Mouse (Mus musculus) neural tube, embryonic 11.5 days (tissue): Measurements from ENCODE around the gene Ehbp1. TPM values are rescaled to one million over a fixed set of nuclear protein-coding genes. Genes with fewer than 3 reads are reported as not detected.

Experiments
- ATAC-seq: fragments of 200-750 bp; cut with Nextera tagmentation; 2 replicates; pipeline ENCODE4 v1.8.0; 2017; ENCODE audit warnings: moderate number of reproducible peaks, mild to moderate bottlenecking, moderate TSS enrichment, moderate library complexity; ENCODE audit not compliant: insufficient read depth, low FRiP score, low TSS enrichment
- DNase-seq: peaks from one replicate; pipeline ENCODE4 v3.0.0-alpha.2; 2015; ENCODE audit warnings: low spot score
- H3K27ac ChIP-seq: fragments of 300-500 bp; sonication (generic); 2 replicates; pipeline ENCODE4 v1.5.1; 2014; ENCODE audit warnings: low read depth, mild to moderate bottlenecking, low read length
- H3K27me3 ChIP-seq: fragments of 300-500 bp; sonication (generic); 2 replicates; pipeline ENCODE4 v1.6.1; 2014; ENCODE audit warnings: mild to moderate bottlenecking, low read length, mixed read lengths; ENCODE audit not compliant: control insufficient read depth, insufficient read depth
- H3K36me3 ChIP-seq: fragments of 300-500 bp; sonication (generic); 2 replicates; pipeline ENCODE4 v1.6.1; 2014; ENCODE audit warnings: mild to moderate bottlenecking, low read length, moderate library complexity, mixed read lengths; ENCODE audit not compliant: control insufficient read depth, insufficient read depth
- H3K4me1 ChIP-seq: fragments of 300-500 bp; sonication (generic); 2 replicates; pipeline ENCODE4 v1.6.1; 2014; ENCODE audit warnings: low read length, mixed read lengths; ENCODE audit not compliant: control insufficient read depth, insufficient read depth
- H3K4me2 ChIP-seq: fragments of 300-500 bp; sonication (generic); 2 replicates; pipeline ENCODE4 v1.6.1; 2014; ENCODE audit warnings: low read depth, mild to moderate bottlenecking, moderate library complexity
- H3K4me3 ChIP-seq: fragments of 300-500 bp; sonication (generic); 2 replicates; pipeline ENCODE4 v1.5.1; 2014; ENCODE audit warnings: low read depth, low read length
- H3K9ac ChIP-seq: fragments of 300-500 bp; sonication (generic); 2 replicates; pipeline ENCODE4 v1.6.1; 2014; ENCODE audit warnings: mild to moderate bottlenecking, low read length
- H3K9me3 ChIP-seq: fragments of 300-500 bp; sonication (generic); 2 replicates; pipeline ENCODE4 v1.6.1; 2016; ENCODE audit warnings: low read length; ENCODE audit not compliant: control insufficient read depth
- WGBS: fragments of 180-500 bp; shearing (Covaris S2); extraction: QIAGEN DNeasy Blood & Tissue Kit; methylation state at CpG from one replicate; pipeline ENCODE4 v1.1.7; 2014; 5-methylcytosine and 5-hydroxymethylcytosine counted together
- polyA plus RNA-seq: library from polyadenylated mRNA; unstranded; fragments of >200 nt; fragmentation: Nextera tagmentation; extraction: Ambion mirVana; gene quantifications from 2 replicates; pipeline ENCODE4 v1.2.1, GENCODE M21; 2014

Ehbp1 gene
- polyA plus RNA-seq, 1 experiment from 2014 or later: 13.8 TPM

DNA sequence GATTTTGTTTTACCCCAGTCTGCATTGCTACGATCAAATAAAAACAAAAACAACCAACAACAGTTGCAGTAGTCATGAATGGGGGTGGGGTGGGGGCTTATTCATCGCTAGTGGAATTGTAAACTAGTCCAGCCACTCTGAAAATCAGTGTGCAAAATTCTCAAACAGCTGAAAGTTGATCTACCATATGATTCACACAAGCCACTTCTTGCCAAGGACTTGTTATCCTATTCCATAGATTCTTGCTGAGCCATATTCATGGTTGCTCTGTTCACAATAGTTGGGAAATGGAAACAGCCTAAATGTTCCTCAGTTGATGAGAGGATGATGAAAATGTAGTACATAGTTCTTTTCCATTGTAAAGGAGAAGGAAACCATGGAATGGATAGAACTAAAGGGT lies 24.4 kb upstream of the Ehbp1 start:
- 79% methylated on average over 2 of the region's 2 CpGs for WGBS
- ATAC-seq: no peak
- H3K36me3 ChIP-seq: no peaks in the 10 kb centered on the region
- no peak for DNase-seq
- H3K9ac ChIP-seq: no peak overlapping the region
- no peak overlapping the region for H3K4me3 ChIP-seq
- H3K27ac ChIP-seq: no peak overlapping the region
- no peaks in the 10 kb centered on the region for H3K27me3 ChIP-seq
- H3K9me3 ChIP-seq: no peaks in the 10 kb centered on the region
- H3K4me2 ChIP-seq: no peak overlapping the region
- H3K4me1 ChIP-seq: no peaks in the 10 kb centered on the region

DNA sequence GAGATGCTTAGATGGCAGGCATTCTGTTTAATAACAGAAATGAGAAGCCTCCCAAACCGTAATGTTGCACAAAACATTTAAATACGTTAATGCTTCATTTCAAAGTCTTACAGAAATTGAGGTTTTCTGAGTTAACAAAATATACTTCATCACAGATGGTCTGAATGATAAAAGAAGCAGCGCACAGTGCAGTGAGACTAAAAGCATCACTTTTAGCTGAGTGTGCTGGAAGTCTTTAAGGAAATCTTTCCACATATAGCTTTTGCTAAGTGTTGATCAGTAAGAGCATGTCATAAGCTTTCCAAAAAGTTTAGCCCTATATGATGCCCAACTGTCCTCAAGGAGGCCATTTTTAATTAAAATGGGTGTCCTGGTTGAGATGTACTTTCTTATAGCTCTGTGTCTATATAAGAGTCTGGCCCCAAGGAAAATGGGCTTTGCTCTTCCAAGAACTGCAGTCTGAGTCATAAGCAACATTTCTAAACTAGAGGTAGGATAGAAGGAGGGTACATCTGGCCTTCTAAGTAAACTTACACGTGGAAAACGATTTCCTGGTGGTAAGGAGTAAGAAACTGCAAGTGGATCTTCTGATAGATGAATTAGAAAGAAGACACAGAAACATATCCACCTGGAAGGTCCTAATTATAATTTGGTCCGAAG lies 12.0 kb upstream of the Ehbp1 start:
- no peak for ATAC-seq
- 85% methylated on average over 6 of the region's 6 CpGs for WGBS

DNA sequence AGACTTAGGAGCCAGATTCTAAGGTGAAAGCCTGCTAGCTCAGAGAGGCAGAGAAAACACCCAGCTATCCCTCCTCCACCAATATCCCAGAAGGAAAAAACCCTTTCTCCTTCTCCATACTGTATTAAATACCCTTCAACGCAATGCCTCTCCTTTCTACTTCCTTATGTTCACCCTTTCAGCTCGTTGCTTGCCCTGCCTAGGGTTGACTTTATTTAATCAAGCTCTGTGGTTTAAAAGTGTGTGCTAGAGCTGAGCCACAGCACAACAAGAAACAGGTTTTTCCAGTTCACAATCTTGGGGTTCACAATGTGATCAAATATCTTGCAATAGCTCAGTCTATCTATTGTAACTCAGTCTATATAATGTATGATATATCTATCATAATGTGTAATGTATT lies 7.9 kb upstream of the Ehbp1 start:
- ATAC-seq (no peak), DNase-seq (no peak)
- no peak overlapping the region for H3K27ac ChIP-seq
- no peaks in the 10 kb centered on the region for H3K27me3 ChIP-seq
- no peak overlapping the region for H3K9ac ChIP-seq
- H3K36me3 ChIP-seq: no peaks in the 10 kb centered on the region
- no peak overlapping the region for H3K4me2 ChIP-seq
- 86% methylated on average over 2 of the region's 2 CpGs for WGBS
- no peaks in the 10 kb centered on the region; the same call in 1 of the 2 replicates for H3K9me3 ChIP-seq
- H3K4me1 ChIP-seq: peaks cover 10% of the 10 kb centered on the region
- no peak overlapping the region for H3K4me3 ChIP-seq

More for the DNA sequence above, 12.0 kb upstream of the Ehbp1 start:
- H3K9ac ChIP-seq: no peak overlapping the region
- no peak overlapping the region for H3K27ac ChIP-seq
- H3K9me3 ChIP-seq: no peaks in the 10 kb centered on the region; the same call in 1 of the 2 replicates
- DNase-seq: no peak
- no peaks in the 10 kb centered on the region for H3K36me3 ChIP-seq
- H3K4me3 ChIP-seq: no peak overlapping the region
- H3K4me1 ChIP-seq: no peaks in the 10 kb centered on the region
- no peak overlapping the region for H3K4me2 ChIP-seq
- no peaks in the 10 kb centered on the region for H3K27me3 ChIP-seq

DNA sequence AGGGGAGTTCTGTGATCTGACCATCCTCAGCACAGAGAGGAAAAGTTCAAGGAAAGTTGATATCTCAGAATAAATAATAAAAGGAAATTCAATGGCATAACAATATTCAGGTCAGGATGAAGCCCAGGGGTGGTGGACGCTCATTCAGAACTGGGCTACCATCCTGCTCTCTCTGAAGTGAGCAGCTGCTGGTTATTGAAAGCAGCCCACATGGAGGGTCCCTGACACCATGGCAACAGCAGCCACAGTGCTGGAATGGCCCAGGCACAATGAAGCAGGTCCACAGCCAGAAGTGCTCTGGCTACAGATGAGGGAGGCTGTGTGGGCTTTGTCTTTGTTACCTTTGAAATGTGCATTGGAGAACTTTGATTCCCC lies 6.4 kb upstream of the Ehbp1 start:
- WGBS: 17% methylated on average over 1 of the region's 1 CpGs
- H3K4me1 ChIP-seq: peaks cover 10% of the 10 kb centered on the region
- H3K4me3 ChIP-seq: no peak overlapping the region
- no peaks in the 10 kb centered on the region for H3K36me3 ChIP-seq
- DNase-seq: peak; percentile 86
- no peak overlapping the region for H3K9ac ChIP-seq
- peak; percentile 99 for ATAC-seq
- H3K27ac ChIP-seq: peak overlapping the region; percentile 51; the same call in 1 of the 2 replicates
- H3K27me3 ChIP-seq: no peaks in the 10 kb centered on the region
- no peak overlapping the region for H3K4me2 ChIP-seq
- H3K9me3 ChIP-seq: no peaks in the 10 kb centered on the region

DNA sequence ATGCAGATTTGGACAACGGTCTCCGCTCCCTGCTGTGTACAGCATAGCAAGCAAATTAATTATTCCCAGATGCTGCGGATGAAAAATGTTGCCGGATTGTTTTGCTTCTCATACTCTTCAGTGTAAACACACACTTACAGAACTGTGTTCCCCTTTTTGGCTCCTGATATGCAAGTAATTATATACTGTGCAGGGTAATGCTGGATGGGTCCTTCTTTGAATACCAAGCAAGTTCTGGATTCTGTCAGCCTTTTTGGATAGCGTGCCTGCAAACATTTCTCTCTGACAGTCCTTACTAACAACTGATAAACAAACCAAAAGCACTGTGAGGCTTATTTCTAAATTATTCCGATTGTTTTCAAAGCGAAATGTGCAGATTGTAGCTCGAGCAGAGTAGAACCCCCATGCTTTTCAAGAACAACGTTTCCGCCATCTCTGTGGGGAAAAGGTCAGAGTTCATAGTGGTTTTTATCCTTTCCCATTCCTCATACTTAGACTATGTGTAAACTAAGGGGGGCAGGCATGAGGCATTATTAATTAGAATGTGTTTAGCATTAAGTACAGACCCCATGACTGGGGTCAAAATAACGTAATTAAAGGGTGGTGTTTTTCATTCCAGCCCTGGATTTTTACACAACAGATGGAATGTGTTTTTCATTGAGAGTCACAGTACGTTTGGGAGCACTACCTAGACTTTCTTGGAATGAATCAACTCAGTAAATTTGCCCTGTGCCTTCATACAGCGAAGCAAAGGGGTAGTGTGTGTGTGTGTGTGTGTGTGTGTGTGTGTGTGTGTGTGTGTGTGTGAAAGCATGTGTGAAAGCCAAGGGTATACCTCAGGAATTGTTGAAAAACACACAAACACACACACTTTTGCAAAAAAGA lies 5.8 kb upstream of the Ehbp1 start:
- Histone ChIP-seq H3K27me3 (no peaks in the 10 kb centered on the region), H3K4me2 (no peak overlapping the region), H3K36me3 (no peaks in the 10 kb centered on the region), H3K4me3 (no peak overlapping the region), H3K9ac (no peak overlapping the region), H3K27ac (peak overlapping the region; percentile 51; the same call in 1 of the 2 replicates), H3K9me3 (no peaks in the 10 kb centered on the region), H3K4me1 (peaks cover 10% of the 10 kb centered on the region)
- DNase-seq (peak; percentile 26), ATAC-seq (peak; percentile 66)
- WGBS: 41% methylated on average over 13 of the region's 13 CpGs

DNA sequence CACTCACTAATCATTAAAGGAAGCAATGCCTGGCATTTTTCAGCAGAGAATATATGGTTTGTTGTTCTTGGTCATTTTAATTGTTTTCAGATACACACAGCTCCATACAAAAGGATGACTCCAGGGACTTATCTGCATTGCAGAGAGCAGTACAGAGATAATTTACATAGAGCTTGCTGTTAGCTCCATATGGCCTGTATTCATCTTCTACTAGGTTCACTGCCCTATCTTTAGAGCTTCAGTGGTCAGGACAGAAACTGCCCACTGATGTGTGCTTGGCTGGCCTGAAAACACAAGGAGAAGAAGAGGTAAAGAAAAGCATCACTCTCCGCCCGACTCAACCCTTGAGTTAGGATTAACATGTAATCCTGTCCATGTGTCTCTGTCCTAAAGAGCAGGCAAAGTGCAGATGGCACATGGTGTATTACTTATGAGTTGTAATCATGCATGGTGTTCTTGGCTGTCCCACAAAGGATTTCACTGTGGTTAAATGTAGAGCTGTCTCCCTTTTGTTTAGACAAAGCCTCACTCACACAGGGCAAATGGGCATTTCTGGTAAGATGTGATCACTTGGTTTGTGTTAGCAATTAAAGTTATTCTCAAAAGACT lies 14.7 kb downstream of the Ehbp1 start:
- ATAC-seq (no peak), DNase-seq (no peak)
- no peak overlapping the region for H3K4me2 ChIP-seq
- no peak overlapping the region for H3K4me3 ChIP-seq
- no peaks in the 10 kb centered on the region for H3K4me1 ChIP-seq
- no peak overlapping the region for H3K9ac ChIP-seq
- no peaks in the 10 kb centered on the region for H3K36me3 ChIP-seq
- no peak overlapping the region for H3K27ac ChIP-seq
- no peaks in the 10 kb centered on the region for H3K9me3 ChIP-seq
- H3K27me3 ChIP-seq: no peaks in the 10 kb centered on the region
- WGBS: 80% methylated on average over 2 of the region's 2 CpGs

DNA sequence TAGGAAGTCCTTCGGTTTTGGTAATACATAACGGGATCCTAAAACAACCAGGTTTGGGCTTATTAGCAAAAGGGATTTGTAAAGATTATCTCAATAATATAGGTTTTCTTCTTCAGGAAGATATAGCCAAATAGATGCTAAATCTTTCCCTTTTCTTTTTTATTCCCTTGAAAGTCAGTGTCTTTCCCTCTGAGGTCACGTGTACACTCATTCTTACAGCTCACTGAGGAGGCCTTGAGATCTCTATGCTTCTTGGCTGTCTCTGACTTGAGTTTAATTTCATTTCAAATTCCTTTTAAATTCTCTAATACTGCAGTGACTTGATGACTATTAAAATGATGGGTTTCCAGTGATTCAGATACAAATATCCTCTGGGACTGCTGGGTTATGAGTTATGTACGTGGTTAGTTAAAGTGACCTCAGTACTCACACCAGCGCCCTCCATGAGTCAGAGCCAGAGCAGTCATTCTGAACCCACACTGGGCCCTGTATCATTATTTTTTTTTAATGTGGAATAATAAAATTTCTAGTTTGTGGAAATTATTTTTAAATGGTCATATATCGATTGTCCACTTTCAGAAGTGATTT lies 24.2 kb downstream of the Ehbp1 start:
- Histone ChIP-seq H3K4me1 (no peaks in the 10 kb centered on the region), H3K27ac (no peak overlapping the region), H3K4me2 (no peak overlapping the region), H3K36me3 (no peaks in the 10 kb centered on the region), H3K9me3 (no peaks in the 10 kb centered on the region), H3K9ac (no peak overlapping the region), H3K4me3 (no peak overlapping the region), H3K27me3 (no peaks in the 10 kb centered on the region)
- no peak for DNase-seq
- WGBS: 90% methylated on average over 6 of the region's 6 CpGs
- ATAC-seq: no peak

DNA sequence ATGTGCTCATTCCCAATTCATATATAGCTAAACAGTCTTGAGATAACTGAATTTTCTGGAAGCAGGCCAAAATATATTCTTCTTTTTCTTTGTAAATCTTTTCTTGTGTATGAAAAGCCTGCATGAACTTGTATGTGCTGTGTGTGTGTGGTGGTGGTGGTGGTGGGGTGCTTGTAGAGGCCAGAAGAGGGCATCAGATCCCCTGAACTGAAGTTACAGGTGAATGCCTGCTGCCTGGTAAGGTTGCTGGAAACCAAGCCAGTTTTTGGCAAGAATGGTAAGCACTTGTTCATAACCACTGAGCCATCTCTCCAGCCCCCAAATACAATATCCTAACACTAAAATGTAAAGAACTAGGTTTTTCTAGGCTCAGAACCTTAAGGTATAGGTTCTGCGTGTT lies 26.3 kb downstream of the Ehbp1 start:
- no peaks in the 10 kb centered on the region for H3K4me1 ChIP-seq
- no peaks in the 10 kb centered on the region for H3K36me3 ChIP-seq
- H3K9me3 ChIP-seq: no peaks in the 10 kb centered on the region
- ATAC-seq (no peak), DNase-seq (no peak)
- no peak overlapping the region for H3K9ac ChIP-seq
- no peak overlapping the region for H3K27ac ChIP-seq
- no peak overlapping the region for H3K4me3 ChIP-seq
- H3K27me3 ChIP-seq: no peaks in the 10 kb centered on the region
- 92% methylated on average over 1 of the region's 1 CpGs for WGBS
- no peak overlapping the region for H3K4me2 ChIP-seq
